Mouse (Mus musculus) small intestine, adult 10 weeks (tissue): ENCODE results near the gene Scyl3. TPM values are rescaled to one million over a fixed set of nuclear protein-coding genes. Genes with fewer than 3 reads are reported as not detected.

Source experiments
- polyA plus RNA-seq: library from polyadenylated mRNA; stranded (reverse); fragments of 350-450 nt; fragmentation: Illumina TruSeq; extraction: RNeasy Lipid Tissue Mini Kit (QIAGEN cat#74804); gene quantifications from one replicate; pipeline ENCODE4 v1.2.3, GENCODE M21; 2014; ENCODE audit warnings: low replicate concordance

Gene Scyl3
- polyA plus RNA-seq, result 54.3 TPM

GRCm38 (mm10) chr1:163928846-163929245, at the start of gene Scyl3:
TSS of gene Scyl3 (plus strand) at chr1:163929100.

GRCm38 (mm10) chr1:163994721-163995608, 66.1 kb downstream of the Scyl3 start, which contains the start of the genes BC055324 and Mettl18:
TSS of gene BC055324 (minus strand) at chr1:163994796.
TSS of gene Mettl18 (plus strand) at chr1:163994889.

Other genes with a start within 250 kb of the Scyl3 start
- not detected for gene Mettl11b, start 203.9 kb upstream of the Scyl3 start, polyA plus RNA-seq
- gene Kifap3, start 149.5 kb upstream of the Scyl3 start, polyA plus RNA-seq, result 13.1 TPM
- gene BC055324, start 65.7 kb downstream of the Scyl3 start, polyA plus RNA-seq, result 4.1 TPM
- 10.5 TPM for gene Mettl18, start 65.8 kb downstream of the Scyl3 start, polyA plus RNA-seq
- gene Sele, start 119.1 kb downstream of the Scyl3 start, polyA plus RNA-seq, result not detected
- 6.7 TPM for gene Sell, start 132.9 kb downstream of the Scyl3 start, polyA plus RNA-seq
- gene Selp, start 186.2 kb downstream of the Scyl3 start, polyA plus RNA-seq, result 1.6 TPM
- 2.5 TPM for gene F5, start 222.7 kb downstream of the Scyl3 start, polyA plus RNA-seq